Mouse (Mus musculus): ENCODE measurements around the gene Otud6a. TPM values are rescaled to one million over a fixed set of nuclear protein-coding genes. Genes with fewer than 3 reads are reported as not detected.

Gene Otud6a
- not detected for total RNA-seq (2023)

GRCm38 (mm10) chrX:100428693-100429092, at the start of gene Otud6a:
Gene Otud6a (plus strand): TSS chrX:100429013.

GRCm38 (mm10) chrX:100442617-100443016, 13.8 kb downstream of the Otud6a start, which contains the start of gene Awat2:
Gene Awat2 (minus strand): TSS chrX:100442717.

Other genes starting within 250 kb of the Otud6a start
- gene Awat2, start 13.7 kb downstream of the Otud6a start, total RNA-seq (2023): not detected
- gene Igbp1, start 65.3 kb downstream of the Otud6a start, total RNA-seq (2023): 10 to 100 TPM; 31.5 to 32.9 TPM
- gene Dgat2l6, start 95.8 kb downstream of the Otud6a start, total RNA-seq (2023): under 1 TPM in 1 of 2 experiments, not detected in 1; 0.29 TPM
- gene Awat1, start 143.2 kb downstream of the Otud6a start, total RNA-seq (2023): 1 to 10 TPM in 1 of 2 experiments, under 1 TPM in 1; 0.44 to 1.1 TPM
- not detected for gene P2ry4, start 165.9 kb downstream of the Otud6a start, total RNA-seq (2023)
- gene Arr3, start 176.5 kb downstream of the Otud6a start, total RNA-seq (2023): not detected
- gene Kif4, start 196.7 kb downstream of the Otud6a start, total RNA-seq (2023): 10 to 100 TPM; 21.9 to 24.5 TPM
- 10 to 100 TPM; 18.6 to 25.1 TPM for gene Pdzd11, start 197.6 kb downstream of the Otud6a start, total RNA-seq (2023)

Measured in neutrophil, adult 59 days (primary cell).